Mouse (Mus musculus) kidney, embryonic 14.5 days (tissue): ENCODE measurements around the gene Tspan10. TPM values are rescaled to one million over a fixed set of nuclear protein-coding genes. Genes with fewer than 3 reads are reported as not detected.
"Not testable (repeated sequence)": the region's sequence is repeated elsewhere in the genome, so short reads cannot be mapped to it uniquely, and the experiment has no call there.

Source experiments
- ATAC-seq: fragments of 200-750 bp; cut with Nextera tagmentation; 2 replicates; pipeline ENCODE4 v1.8.0; 2017; ENCODE audit warnings: moderate number of reproducible peaks, mild to moderate bottlenecking, moderate TSS enrichment, moderate library complexity; ENCODE audit not compliant: low FRiP score, low TSS enrichment
- H3K27ac ChIP-seq: fragments of 300-500 bp; sonication (generic); 2 replicates; pipeline ENCODE4 v1.5.1; 2014; ENCODE audit warnings: low read depth, mild to moderate bottlenecking, low read length, moderate library complexity, mixed read lengths
- H3K27me3 ChIP-seq: fragments of 300-500 bp; sonication (generic); 2 replicates; pipeline ENCODE4 v1.6.1; 2014; ENCODE audit warnings: mild to moderate bottlenecking, low read length; ENCODE audit not compliant: control insufficient read depth, insufficient read depth
- H3K36me3 ChIP-seq: fragments of 300-500 bp; sonication (generic); 2 replicates; pipeline ENCODE4 v1.6.1; 2014; ENCODE audit warnings: low read length, mixed read lengths; ENCODE audit not compliant: control insufficient read depth, insufficient read depth
- H3K4me1 ChIP-seq: fragments of 300-500 bp; sonication (generic); 2 replicates; pipeline ENCODE4 v1.6.1; 2014; ENCODE audit warnings: low read length, mixed read lengths; ENCODE audit not compliant: control insufficient read depth, insufficient read depth
- H3K4me2 ChIP-seq: fragments of 300-500 bp; sonication (generic); replicated peaks from 2 replicates; pipeline ENCODE4 v1.6.1; 2014; ENCODE audit warnings: low read depth, mild to moderate bottlenecking, low read length
- H3K4me3 ChIP-seq: fragments of 300-500 bp; sonication (generic); 2 replicates; pipeline ENCODE4 v1.5.1; 2014; ENCODE audit warnings: mild to moderate bottlenecking, low read length
- H3K9ac ChIP-seq: fragments of 300-500 bp; sonication (generic); 2 replicates; pipeline ENCODE4 v1.6.1; 2014; ENCODE audit warnings: low read depth, mild to moderate bottlenecking, low read length, moderate library complexity
- H3K9me3 ChIP-seq: fragments of 300-500 bp; sonication (generic); 2 replicates; pipeline ENCODE4 v1.6.1; 2016; ENCODE audit warnings: low read length; ENCODE audit not compliant: control insufficient read depth
- WGBS: fragments of 180-500 bp; shearing (Covaris S2); extraction: QIAGEN DNeasy Blood & Tissue Kit; methylation state at CpG from one replicate; pipeline ENCODE4 v1.1.7; 2014; 5-methylcytosine and 5-hydroxymethylcytosine counted together
- polyA plus RNA-seq: library from polyadenylated mRNA; unstranded; fragments of >200 nt; fragmentation: Nextera tagmentation; extraction: Ambion mirVana; gene quantifications from 2 replicates; pipeline ENCODE4 v1.2.1, GENCODE M21; 2014

Tspan10 gene
- not detected in 2 replicates for polyA plus RNA-seq

DNA sequence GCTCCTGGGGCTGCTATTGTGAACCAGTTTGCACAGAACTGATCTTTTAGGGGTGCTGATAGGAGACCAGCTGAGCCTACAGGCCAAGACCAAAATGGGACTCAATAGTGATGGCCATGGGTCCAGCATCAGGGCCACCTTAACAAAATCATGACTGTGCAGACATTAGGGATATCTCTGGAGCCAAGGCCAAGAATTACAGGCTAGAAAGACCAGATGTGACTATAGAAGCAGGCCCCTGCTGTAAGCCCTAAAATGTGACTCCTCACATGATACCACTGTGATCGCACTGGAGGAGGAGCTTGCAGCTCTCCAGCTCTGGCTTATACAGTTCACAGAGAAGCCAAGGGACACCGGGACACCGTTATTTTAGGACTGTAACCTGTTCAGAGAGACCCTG, at the start of gene Tspan10:
Tspan10 (plus strand) TSS at position 301 of the 400 bp plus-strand sequence.
- Histone ChIP-seq H3K27me3 (no peaks in the 10 kb centered on the region), H3K36me3 (no peaks in the 10 kb centered on the region), H3K9ac (no peak within 1 kb of the TSS), H3K4me2 (no peak within 1 kb of the TSS), H3K4me3 (no peak within 1 kb of the TSS), H3K9me3 (no peaks in the 10 kb centered on the region), H3K4me1 (no peaks in the 10 kb centered on the region), H3K27ac (no peak within 1 kb of the TSS)
- no peak for ATAC-seq
- WGBS = 86% methylated on average over 3 of the region's 3 CpGs

DNA sequence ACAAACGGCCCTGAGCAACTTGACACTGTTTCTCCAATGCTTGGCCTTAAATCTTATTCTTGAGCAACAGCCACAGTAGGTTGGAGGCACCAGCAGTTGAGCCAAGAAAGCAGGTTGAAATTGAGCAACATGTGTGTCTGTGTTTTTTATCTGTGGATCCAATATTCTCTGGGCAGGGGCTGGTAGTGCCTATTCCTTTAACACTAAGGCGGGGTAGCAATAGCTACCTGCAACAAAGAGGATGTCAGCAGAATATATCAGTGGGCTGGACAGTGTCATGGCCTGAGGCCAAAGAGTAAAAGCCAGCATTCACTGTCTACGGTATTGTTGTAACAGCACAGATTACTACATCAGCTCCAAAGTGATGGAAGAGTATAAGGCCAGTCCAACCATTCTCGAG, 46.8 kb upstream of the Tspan10 start:
- Histone ChIP-seq H3K4me1 (no peaks in the 10 kb centered on the region), H3K27me3 (no peaks in the 10 kb centered on the region), H3K9ac (no peak overlapping the region), H3K9me3 (no peaks in the 10 kb centered on the region), H3K36me3 (peaks cover 74% of the 10 kb centered on the region), H3K4me3 (no peak overlapping the region), H3K4me2 (no peak overlapping the region), H3K27ac (no peak overlapping the region)
- WGBS = 70% methylated on average over 4 of the region's 4 CpGs
- ATAC-seq = no peak

GRCm38 (mm10) chr11:120397602-120398001, 44.8 kb upstream of the Tspan10 start:
- no peak overlapping the region for H3K4me3 ChIP-seq
- no peaks in the 10 kb centered on the region for H3K27me3 ChIP-seq
- no peaks in the 10 kb centered on the region for H3K9me3 ChIP-seq
- no peak overlapping the region for H3K27ac ChIP-seq
- no peaks in the 10 kb centered on the region for H3K4me1 ChIP-seq
- no peak overlapping the region for H3K4me2 ChIP-seq
- no peak for ATAC-seq
- WGBS = 59% methylated on average over 2 of the region's 2 CpGs
- H3K36me3 ChIP-seq = peaks cover 85% of the 10 kb centered on the region
- H3K9ac ChIP-seq = no peak overlapping the region

GRCm38 (mm10) chr11:120399319-120399718, 43.1 kb upstream of the Tspan10 start:
- Histone ChIP-seq H3K4me1 (no peaks in the 10 kb centered on the region), H3K36me3 (peaks cover 87% of the 10 kb centered on the region), H3K4me3 (no peak overlapping the region)

GRCm38 (mm10) chr11:120404814-120405213, 37.6 kb upstream of the Tspan10 start:
- Histone ChIP-seq H3K27me3 (no peaks in the 10 kb centered on the region), H3K4me1 (no peaks in the 10 kb centered on the region), H3K36me3 (peaks cover 94% of the 10 kb centered on the region), H3K4me2 (no peak overlapping the region), H3K9ac (no peak overlapping the region), H3K9me3 (no peaks in the 10 kb centered on the region), H3K4me3 (no peak overlapping the region), H3K27ac (no peak overlapping the region)
- no peak for ATAC-seq
- WGBS = 96% methylated on average over 1 of the region's 1 CpGs

More at GRCm38 (mm10) chr11:120399319-120399718, 43.1 kb upstream of the Tspan10 start:
- no peaks in the 10 kb centered on the region for H3K27me3 ChIP-seq
- 96% methylated on average over 2 of the region's 2 CpGs for WGBS
- H3K9me3 ChIP-seq = no peaks in the 10 kb centered on the region
- H3K9ac ChIP-seq = no peak overlapping the region
- H3K27ac ChIP-seq = no peak overlapping the region
- ATAC-seq = no peak
- H3K4me2 ChIP-seq = no peak overlapping the region

DNA sequence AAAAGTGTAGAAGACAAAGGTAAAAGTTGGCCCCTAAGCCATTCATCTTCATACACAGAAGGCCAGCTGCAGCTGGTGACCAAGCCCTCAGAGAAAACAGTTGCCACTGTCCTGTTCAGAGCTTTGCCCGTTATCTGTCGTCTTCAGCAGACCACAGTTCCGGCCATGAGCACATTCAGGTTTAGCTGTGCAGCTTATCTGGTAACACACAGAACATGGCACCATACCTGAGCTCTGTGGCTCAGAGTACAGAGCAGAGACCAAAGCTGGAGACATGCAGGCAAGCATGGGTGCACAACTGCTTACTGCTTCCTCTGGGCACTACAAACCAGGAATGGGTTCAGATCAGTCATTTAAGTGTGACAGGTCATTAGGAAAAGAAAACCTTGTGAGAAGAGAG, 36.6 kb upstream of the Tspan10 start:
- no peaks in the 10 kb centered on the region for H3K27me3 ChIP-seq
- 93% methylated on average over 3 of the region's 3 CpGs for WGBS
- H3K4me3 ChIP-seq = no peak overlapping the region
- H3K9me3 ChIP-seq = no peaks in the 10 kb centered on the region
- no peak overlapping the region for H3K4me2 ChIP-seq
- no peak overlapping the region for H3K9ac ChIP-seq
- H3K4me1 ChIP-seq = no peaks in the 10 kb centered on the region
- no peak for ATAC-seq
- H3K27ac ChIP-seq = no peak overlapping the region
- H3K36me3 ChIP-seq = peaks cover 94% of the 10 kb centered on the region

- Histone ChIP-seq H3K36me3 (peaks cover 94% of the 10 kb centered on the region), H3K4me3 (no peak overlapping the region), H3K27me3 (no peaks in the 10 kb centered on the region), H3K4me1 (no peaks in the 10 kb centered on the region), H3K27ac (no peak overlapping the region), H3K4me2 (no peak overlapping the region), H3K9me3 (no peaks in the 10 kb centered on the region), H3K9ac (no peak overlapping the region)
- ATAC-seq = no peak
- WGBS = 86% methylated on average over 1 of the region's 1 CpGs
These were observed 36.0 kb upstream of the Tspan10 start for GRCm38 (mm10) chr11:120406445-120406844.

- H3K36me3 ChIP-seq = peaks cover 90% of the 10 kb centered on the region
- not testable (repeated sequence) for ATAC-seq, H3K9me3 ChIP-seq, H3K27me3 ChIP-seq, H3K4me2 ChIP-seq, H3K9ac ChIP-seq, H3K27ac ChIP-seq, H3K4me1 ChIP-seq, H3K4me3 ChIP-seq
- 97% methylated on average over 7 of the region's 10 CpGs for WGBS
These were observed 28.8 kb upstream of the Tspan10 start for GRCm38 (mm10) chr11:120413621-120414020.

DNA sequence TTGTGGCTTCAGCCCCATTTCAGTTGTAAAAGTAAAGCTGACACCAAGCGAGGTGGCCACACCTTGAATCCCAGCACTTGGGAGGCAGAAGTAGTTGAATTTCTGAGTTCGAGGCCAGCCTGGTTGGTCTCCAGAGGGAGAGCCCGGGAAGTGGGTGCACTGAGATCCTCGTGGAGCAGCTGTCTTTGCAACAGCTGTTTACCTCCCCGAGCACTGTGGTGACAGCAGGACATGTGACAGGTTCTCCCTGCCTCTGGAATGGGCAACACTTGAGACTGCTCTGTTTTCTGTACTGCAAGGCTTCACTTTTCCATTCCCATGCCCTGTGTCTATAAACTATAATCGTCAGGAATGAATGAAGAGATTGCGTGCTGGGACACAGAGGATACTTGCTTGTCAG, 24.6 kb upstream of the Tspan10 start:
- no peak overlapping the region for H3K27ac ChIP-seq
- peaks cover 81% of the 10 kb centered on the region for H3K36me3 ChIP-seq
- H3K4me3 ChIP-seq = no peak overlapping the region
- WGBS = 86% methylated on average over 7 of the region's 7 CpGs
- no peak overlapping the region for H3K4me2 ChIP-seq
- no peak overlapping the region for H3K9ac ChIP-seq
- H3K4me1 ChIP-seq = peaks cover 16% of the 10 kb centered on the region; the same call in 1 of the 2 replicates
- ATAC-seq = no peak
- H3K9me3 ChIP-seq = no peaks in the 10 kb centered on the region
- H3K27me3 ChIP-seq = no peaks in the 10 kb centered on the region
